Mouse (Mus musculus) lung, embryonic 14.5 days (tissue): ENCODE results near the gene Olfr992. TPM values are rescaled to one million over a fixed set of nuclear protein-coding genes. Genes with fewer than 3 reads are reported as not detected.
"Not testable (repeated sequence)": the region's sequence is repeated elsewhere in the genome, so short reads cannot be mapped to it uniquely, and the experiment has no call there.

Experiments
- ATAC-seq: fragments of 200-750 bp; cut with Nextera tagmentation; 2 replicates; pipeline ENCODE4 v1.8.0; 2017; ENCODE audit warnings: mild to moderate bottlenecking, moderate TSS enrichment, moderate library complexity; ENCODE audit not compliant: insufficient read depth
- DNase-seq: peaks from one replicate; pipeline ENCODE4 v3.0.0-alpha.2; 2015
- H3K27ac ChIP-seq: fragments of 300-500 bp; sonication (generic); 2 replicates; pipeline ENCODE4 v1.5.1; 2014; ENCODE audit warnings: low read depth, mild to moderate bottlenecking, moderate library complexity
- H3K27me3 ChIP-seq: fragments of 300-500 bp; sonication (generic); 2 replicates; pipeline ENCODE4 v1.6.1; 2014; ENCODE audit warnings: low read length, control low read depth; ENCODE audit not compliant: insufficient read depth
- H3K36me3 ChIP-seq: fragments of 300-500 bp; sonication (generic); 2 replicates; pipeline ENCODE4 v1.6.1; 2014; ENCODE audit warnings: control low read depth; ENCODE audit not compliant: insufficient read depth
- H3K4me1 ChIP-seq: fragments of 300-500 bp; sonication (generic); 2 replicates; pipeline ENCODE4 v1.6.1; 2014; ENCODE audit warnings: antibody characterized with exemption, control low read depth; ENCODE audit not compliant: insufficient read depth
- H3K4me2 ChIP-seq: fragments of 300-500 bp; sonication (generic); 2 replicates; pipeline ENCODE4 v1.6.1; 2014; ENCODE audit warnings: mild to moderate bottlenecking
- H3K4me3 ChIP-seq: fragments of 300-500 bp; sonication (generic); 2 replicates; pipeline ENCODE4 v1.5.1; 2014; ENCODE audit warnings: low read depth, low read length
- H3K9ac ChIP-seq: fragments of 300-500 bp; sonication (generic); 2 replicates; pipeline ENCODE4 v1.6.1; 2014
- H3K9me3 ChIP-seq: fragments of 300-500 bp; sonication (generic); 2 replicates; pipeline ENCODE4 v1.6.1; 2016; ENCODE audit warnings: low read depth, low read length, control low read depth
- CTCF ChIP-seq: IDR thresholded peaks from 2 replicates; pipeline ENCODE4 v1.5.1; 2016; ENCODE audit warnings: antibody characterized with exemption, low read depth
- WGBS: fragments of 180-500 bp; shearing (Covaris S2); extraction: QIAGEN DNeasy Blood & Tissue Kit; methylation state at CpG from one replicate; pipeline ENCODE4 v1.1.7; 2014; 5-methylcytosine and 5-hydroxymethylcytosine counted together
- polyA plus RNA-seq: library from polyadenylated mRNA; unstranded; fragments of >200 nt; fragmentation: Nextera tagmentation; extraction: Ambion mirVana; gene quantifications from 2 replicates; pipeline ENCODE4 v1.2.1, GENCODE M21; 2014

The Olfr992 gene
- not detected in 2 replicates for polyA plus RNA-seq

GRCm38 (mm10) chr2:85409369-85409768 lies at the start of gene Olfr992:
Gene Olfr992, minus strand, starts transcription at chr2:85409469.
- H3K27ac ChIP-seq, result no peak within 1 kb of the TSS
- no peak within 1 kb of the TSS for H3K4me3 ChIP-seq
- H3K27me3 ChIP-seq, result no peaks in the 10 kb centered on the region
- DNase-seq (no peak), ATAC-seq (no peak)
- H3K9ac ChIP-seq, result no peak within 1 kb of the TSS
- H3K4me2 ChIP-seq, result no peak within 1 kb of the TSS
- 48% methylated on average over 2 of the region's 2 CpGs for WGBS
- no peaks in the 10 kb centered on the region for H3K4me1 ChIP-seq
- TF ChIP-seq CTCF, result no peak
- no peaks in the 10 kb centered on the region for H3K9me3 ChIP-seq
- no peaks in the 10 kb centered on the region for H3K36me3 ChIP-seq

DNA sequence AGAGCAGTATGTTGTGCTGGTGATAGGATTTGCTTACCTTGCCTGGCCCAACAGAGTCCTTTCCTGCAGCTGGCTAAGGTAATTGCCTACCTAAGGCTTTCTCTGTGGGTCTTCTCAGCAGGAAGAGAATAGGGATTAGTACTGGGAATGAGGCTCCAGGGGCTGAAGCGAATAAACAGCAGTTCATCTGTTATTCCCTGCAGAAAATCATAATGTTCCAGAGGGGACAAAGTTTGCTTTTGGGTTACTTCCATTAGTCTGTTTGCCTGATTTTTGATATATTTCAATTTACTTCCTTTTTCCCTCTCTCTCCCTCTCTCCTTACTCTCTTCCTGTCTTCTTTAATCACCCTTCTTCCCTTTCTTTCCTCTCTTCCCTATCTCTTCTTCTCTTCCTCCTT lies 34.3 kb upstream of the Olfr992 start, which contains the start of gene Olfr995:
TSS of gene Olfr995 (minus strand) at position 101 of the 400 bp plus-strand sequence.
- H3K4me3 ChIP-seq, result no peak within 1 kb of the TSS
- H3K27me3 ChIP-seq, result no peaks in the 10 kb centered on the region
- no peak within 1 kb of the TSS for H3K4me2 ChIP-seq
- DNase-seq, result no peak
- H3K4me1 ChIP-seq, result no peaks in the 10 kb centered on the region
- WGBS, result 25% methylated on average over 1 of the region's 1 CpGs
- H3K27ac ChIP-seq, result no peak within 1 kb of the TSS
- no peak for ATAC-seq
- no peaks in the 10 kb centered on the region for H3K36me3 ChIP-seq
- H3K9me3 ChIP-seq, result no peaks in the 10 kb centered on the region
- H3K9ac ChIP-seq, result no peak within 1 kb of the TSS
- TF ChIP-seq CTCF, result no peak

GRCm38 (mm10) chr2:85442546-85442945 lies 33.3 kb upstream of the Olfr992 start:
- Histone ChIP-seq H3K27me3 (no peaks in the 10 kb centered on the region), H3K9me3 (no peaks in the 10 kb centered on the region), H3K4me2 (no peak overlapping the region), H3K27ac (no peak overlapping the region), H3K4me1 (no peaks in the 10 kb centered on the region), H3K4me3 (no peak overlapping the region), H3K9ac (no peak overlapping the region), H3K36me3 (no peaks in the 10 kb centered on the region)
- DNase-seq (no peak), ATAC-seq (no peak)
- TF ChIP-seq CTCF, result no peak

DNA sequence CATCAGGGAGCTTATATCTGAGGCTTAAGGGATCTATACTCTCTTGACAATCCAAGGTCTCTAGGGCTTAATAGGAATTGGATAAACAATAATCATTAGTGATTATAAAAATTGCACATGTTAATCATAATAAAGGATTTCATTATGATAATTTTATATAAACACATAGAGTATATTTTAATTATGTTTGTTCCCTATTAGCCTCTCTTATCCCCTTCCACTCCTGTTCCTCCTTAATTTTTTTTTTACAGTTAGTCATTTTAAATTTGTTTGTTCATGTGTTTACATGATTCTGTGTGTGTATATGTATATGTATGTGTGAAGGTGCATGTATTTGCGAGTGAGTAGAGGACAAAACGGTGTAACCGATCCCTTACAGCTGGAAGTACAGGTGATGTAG lies 27.1 kb upstream of the Olfr992 start, which contains the start of gene Olfr994:
TSS of gene Olfr994 (minus strand) at position 101 of the 400 bp plus-strand sequence.
- Histone ChIP-seq H3K27ac (no peak within 1 kb of the TSS), H3K4me3 (no peak within 1 kb of the TSS), H3K4me2 (no peak within 1 kb of the TSS), H3K9me3 (no peaks in the 10 kb centered on the region), H3K4me1 (no peaks in the 10 kb centered on the region), H3K36me3 (no peaks in the 10 kb centered on the region), H3K9ac (no peak within 1 kb of the TSS), H3K27me3 (no peaks in the 10 kb centered on the region)
- 78% methylated on average over 3 of the region's 3 CpGs for WGBS
- ATAC-seq (no peak), DNase-seq (no peak)
- no peak for TF ChIP-seq CTCF

DNA sequence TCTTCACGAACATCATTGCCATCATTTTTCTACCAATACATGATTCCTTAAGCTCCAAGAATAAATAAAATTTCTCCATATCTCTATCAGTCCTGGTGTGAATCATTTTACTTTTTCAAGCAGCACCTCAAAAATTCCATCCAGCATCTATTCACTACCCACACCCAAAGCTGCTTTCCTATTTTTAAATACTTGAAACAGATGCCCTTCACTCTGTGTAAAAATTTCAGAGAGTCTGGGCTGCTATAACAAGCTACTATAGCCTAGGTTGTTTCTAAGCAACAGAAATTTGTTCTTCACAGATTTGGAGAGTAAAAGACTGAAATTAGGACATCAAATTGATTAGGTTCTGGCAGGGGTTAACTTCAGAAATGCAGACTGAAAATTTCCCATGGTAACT lies 16.6 kb upstream of the Olfr992 start:
- Histone ChIP-seq H3K36me3 (no peaks in the 10 kb centered on the region), H3K27ac (no peak overlapping the region), H3K4me1 (no peaks in the 10 kb centered on the region), H3K9ac (no peak overlapping the region), H3K9me3 (no peaks in the 10 kb centered on the region), H3K4me3 (no peak overlapping the region), H3K4me2 (no peak overlapping the region), H3K27me3 (no peaks in the 10 kb centered on the region)
- no peak for ATAC-seq
- no peak for DNase-seq
- no peak for TF ChIP-seq CTCF
- 89% methylated on average over 1 of the region's 1 CpGs for WGBS

- no peak for ATAC-seq
- Histone ChIP-seq H3K4me2 (no peak within 1 kb of the TSS), H3K9ac (no peak within 1 kb of the TSS), H3K27ac (no peak within 1 kb of the TSS), H3K4me3 (no peak within 1 kb of the TSS), H3K36me3 (no peaks in the 10 kb centered on the region), H3K4me1 (no peaks in the 10 kb centered on the region), H3K27me3 (no peaks in the 10 kb centered on the region), H3K9me3 (no peaks in the 10 kb centered on the region)
- no peak for DNase-seq
- no peak for TF ChIP-seq CTCF
Observed at GRCm38 (mm10) chr2:85414777-85415176, 5.5 kb upstream of the Olfr992 start, which contains the start of gene Olfr993. Gene Olfr993, minus strand, starts transcription at chr2:85414877.

- DNase-seq, H3K4me2 ChIP-seq, H3K4me1 ChIP-seq, H3K27me3 ChIP-seq, H3K9me3 ChIP-seq, H3K4me3 ChIP-seq, H3K36me3 ChIP-seq, ATAC-seq, H3K27ac ChIP-seq, H3K9ac ChIP-seq: not testable (repeated sequence)
Observed at GRCm38 (mm10) chr2:85363127-85363526, 46.1 kb downstream of the Olfr992 start, which contains the start of gene Olfr988. Gene Olfr988, minus strand, starts transcription at chr2:85363227.

Other genes starting within 250 kb of the Olfr992 start
- 0.09 and 0.33 TPM in 2 replicates for gene Lrrc55, start 212.3 kb downstream of the Olfr992 start, polyA plus RNA-seq
- not detected in 2 replicates for gene Olfr987, start 70.2 kb downstream of the Olfr992 start, polyA plus RNA-seq
- not detected in 2 replicates for gene Olfr988, start 46.2 kb downstream of the Olfr992 start, polyA plus RNA-seq
- gene Olfr993, start 5.4 kb upstream of the Olfr992 start, polyA plus RNA-seq, result not detected in 2 replicates
- not detected in 2 replicates for gene Olfr994, start 27.0 kb upstream of the Olfr992 start, polyA plus RNA-seq
- gene Olfr995, start 34.2 kb upstream of the Olfr992 start, polyA plus RNA-seq, result not detected in 2 replicates
- 0.14 TPM in 1 of 2 replicates, not detected in the other for gene 4833423E24Rik, start 109.6 kb upstream of the Olfr992 start, polyA plus RNA-seq
- gene Olfr996, start 169.7 kb upstream of the Olfr992 start, polyA plus RNA-seq, result not detected in 2 replicates
- not detected in 2 replicates for gene Olfr998, start 179.5 kb upstream of the Olfr992 start, polyA plus RNA-seq
- gene Olfr1000, start 202.4 kb upstream of the Olfr992 start, polyA plus RNA-seq, result not detected in 2 replicates
- not detected in 2 replicates for gene Olfr1002, start 241.2 kb upstream of the Olfr992 start, polyA plus RNA-seq